Mouse (Mus musculus) ovary, postnatal 14 days (tissue): ENCODE measurements around the gene Ptrh1.

Source experiments
- DNase-seq: peaks from one replicate; pipeline ENCODE4 v3.0.0; 2022; ENCODE audit warnings: low spot score

The Ptrh1 gene

DNA sequence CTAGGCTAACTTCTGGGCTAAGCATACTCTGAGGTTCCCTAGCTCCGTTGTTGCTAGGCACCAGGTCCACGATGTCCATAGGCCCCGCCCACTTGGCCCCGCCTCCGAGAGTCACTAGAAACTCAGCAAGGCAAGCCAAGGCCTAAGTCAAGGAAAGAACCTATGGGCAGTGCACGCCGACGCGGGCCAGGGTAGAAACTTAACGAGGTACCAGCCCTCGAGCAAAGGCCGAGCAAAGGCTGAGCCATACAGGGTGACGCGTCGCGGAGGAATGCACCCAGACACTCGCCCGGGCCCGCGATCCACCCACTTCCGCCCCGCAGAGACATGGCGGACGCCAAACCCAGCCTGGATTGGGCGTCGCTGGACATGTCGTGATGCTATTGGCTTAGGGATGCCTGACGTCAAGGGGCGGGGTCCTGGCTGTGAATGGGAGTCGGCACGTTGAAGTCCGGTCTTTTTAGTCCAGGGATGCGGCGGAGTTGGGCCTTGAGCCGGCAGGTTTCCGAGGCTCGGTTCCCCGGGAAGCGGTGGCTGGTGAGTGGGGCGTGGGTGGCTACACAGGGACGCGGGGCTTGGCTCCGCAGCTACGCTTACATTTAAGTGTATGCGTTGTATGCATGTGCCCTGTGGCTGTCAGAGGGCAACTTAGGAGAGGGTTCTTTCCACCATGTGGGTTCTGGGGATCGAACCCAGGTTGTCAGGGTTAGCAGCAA is at the start of gene Ptrh1, which contains the start of gene Ttc16:
Ptrh1 (plus strand) TSS at position 428 of the 716 bp plus-strand sequence.
Ttc16 (minus strand) TSS at position 275 of the 716 bp plus-strand sequence.
- peak; percentile 95 for DNase-seq

DNA sequence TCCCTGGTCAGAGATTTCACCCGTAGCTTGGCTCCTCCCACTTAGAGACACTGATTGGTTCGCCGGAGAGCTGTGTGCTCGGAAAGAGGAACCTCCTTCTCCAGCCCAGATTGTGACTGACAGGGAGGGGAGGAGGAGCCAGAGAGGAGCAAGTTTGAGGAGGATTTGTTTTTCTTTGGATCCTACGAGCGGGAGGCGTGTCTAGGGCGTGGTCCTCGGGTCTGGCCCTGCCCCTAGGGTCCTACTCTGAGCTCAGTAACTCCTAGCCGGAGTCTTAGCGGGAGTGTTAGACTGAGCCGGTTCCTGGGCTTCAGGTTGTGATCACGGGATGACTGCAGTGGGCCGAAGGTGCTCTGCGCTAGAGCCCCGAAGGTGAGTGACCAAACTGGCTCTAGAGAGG is 48.2 kb upstream of the Ptrh1 start:
- DNase-seq, result peak; percentile 79

DNA sequence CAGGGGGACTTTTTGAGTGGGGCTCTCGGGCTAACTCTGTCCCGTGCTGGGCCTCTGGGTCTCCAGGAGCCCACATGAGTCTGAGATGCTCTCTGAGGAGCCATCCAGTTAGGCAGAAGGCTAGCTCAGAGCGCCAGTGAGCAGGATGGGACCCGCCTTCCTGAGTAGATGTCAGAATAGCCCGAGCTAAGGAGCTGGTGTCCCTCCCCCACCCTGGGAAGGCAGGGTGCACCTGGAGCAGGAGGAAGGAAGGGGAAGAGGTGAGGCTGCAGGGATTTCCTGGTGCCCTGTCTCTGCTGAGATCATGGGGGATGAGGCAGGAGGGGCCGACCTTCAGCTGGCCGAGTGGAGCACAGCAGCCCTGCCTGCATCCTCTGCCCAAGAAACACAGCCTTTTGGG is 47.1 kb upstream of the Ptrh1 start:
- DNase-seq, result no peak

DNA sequence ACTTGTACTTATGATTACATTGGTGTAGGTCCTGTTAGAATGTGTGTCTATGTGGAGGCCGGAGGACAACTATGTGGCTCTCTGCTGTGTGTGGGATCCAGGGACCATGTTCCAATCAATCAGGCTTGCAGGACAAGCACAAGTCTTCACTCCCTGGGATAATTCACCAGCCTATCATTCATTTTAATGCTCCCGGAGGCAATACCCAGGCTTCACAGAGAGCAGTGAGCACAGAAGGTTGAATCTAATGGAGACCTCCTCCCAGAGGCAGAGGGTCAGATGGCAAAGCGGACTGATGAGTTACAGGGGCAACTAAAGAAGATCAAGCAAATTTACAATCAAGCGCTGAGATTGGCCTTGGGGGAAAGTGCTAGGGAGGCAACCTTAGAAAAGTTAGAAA is 46.0 kb upstream of the Ptrh1 start:
- DNase-seq, result no peak

DNA sequence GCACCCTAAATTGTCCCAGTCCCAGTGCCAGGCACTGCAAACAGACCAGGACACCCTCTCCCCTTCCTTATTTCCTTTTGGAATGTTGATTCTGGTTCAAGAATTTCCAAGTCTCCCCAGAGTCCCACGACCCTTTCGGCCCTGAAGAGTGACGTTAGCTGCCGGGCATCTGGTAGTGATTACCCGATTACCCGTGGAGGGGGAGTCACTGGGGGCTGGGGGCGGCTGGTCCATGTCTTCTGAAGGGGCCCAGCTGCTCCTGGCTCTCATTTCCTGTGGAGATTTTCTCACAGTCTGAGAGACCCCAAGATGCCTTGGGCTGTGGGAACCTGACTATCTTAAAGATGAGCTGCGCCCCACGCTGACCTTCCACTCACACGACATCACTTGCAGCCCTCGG is 44.7 kb upstream of the Ptrh1 start:
- DNase-seq, result no peak

DNA sequence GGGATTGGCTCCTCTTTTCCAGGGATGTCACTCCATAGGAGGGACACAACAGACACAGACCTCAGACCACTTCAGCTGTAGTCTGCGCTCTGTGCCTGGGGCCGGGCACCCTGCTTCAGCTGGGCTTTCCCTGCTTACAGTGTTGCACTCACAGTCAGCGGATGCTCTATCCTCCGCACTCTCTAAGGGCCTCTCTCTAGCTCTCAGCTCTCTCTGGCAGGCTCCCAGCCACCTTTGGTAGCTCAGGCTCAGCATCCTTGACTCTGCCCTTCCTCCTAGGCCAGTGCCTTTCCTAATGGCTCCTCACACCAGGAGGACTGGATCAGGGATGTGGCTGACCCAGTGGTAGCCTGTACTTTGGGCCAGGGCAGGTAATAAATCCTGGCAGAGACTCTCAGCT is 43.7 kb upstream of the Ptrh1 start:
- DNase-seq, result no peak

DNA sequence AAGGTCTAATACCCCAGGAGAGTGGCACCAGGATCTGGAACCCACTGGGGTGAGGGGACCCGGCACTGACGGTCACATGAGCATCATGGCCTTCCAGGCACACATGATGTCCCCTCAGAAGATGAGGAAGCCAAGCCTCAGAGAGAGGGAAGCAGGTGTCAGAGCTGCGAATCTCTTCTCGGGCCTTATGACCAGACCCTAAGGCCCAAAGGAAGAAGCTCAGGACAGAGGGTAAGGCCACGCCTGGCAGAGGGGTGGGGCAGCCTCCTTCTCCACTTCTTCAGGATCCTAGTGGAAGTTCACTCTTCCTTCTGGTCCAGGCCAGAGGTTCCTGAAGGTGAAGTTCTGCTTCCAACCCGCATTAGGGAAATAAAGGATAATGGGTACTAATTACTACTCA is 42.9 kb upstream of the Ptrh1 start:
- DNase-seq, result no peak

DNA sequence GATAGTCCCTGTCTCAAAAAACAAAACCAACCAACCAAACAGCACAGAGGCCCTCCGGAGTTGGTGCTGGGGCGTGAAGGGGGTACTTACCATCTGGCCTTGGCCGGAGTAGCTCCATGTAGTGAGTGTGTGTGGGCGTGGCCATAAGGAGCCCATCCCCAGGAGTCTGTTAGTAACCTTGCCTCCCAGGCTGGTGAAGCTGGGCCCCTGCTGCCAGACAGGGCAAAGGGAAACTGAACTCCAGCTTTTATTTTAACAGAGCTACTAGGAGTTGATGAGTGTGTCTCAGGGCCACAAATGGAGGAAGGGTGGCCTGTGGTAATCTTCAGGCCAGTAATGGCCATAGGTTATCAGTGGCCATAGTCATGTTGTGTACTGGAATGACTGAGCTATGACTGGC is 41.1 kb upstream of the Ptrh1 start:
- no peak for DNase-seq

DNA sequence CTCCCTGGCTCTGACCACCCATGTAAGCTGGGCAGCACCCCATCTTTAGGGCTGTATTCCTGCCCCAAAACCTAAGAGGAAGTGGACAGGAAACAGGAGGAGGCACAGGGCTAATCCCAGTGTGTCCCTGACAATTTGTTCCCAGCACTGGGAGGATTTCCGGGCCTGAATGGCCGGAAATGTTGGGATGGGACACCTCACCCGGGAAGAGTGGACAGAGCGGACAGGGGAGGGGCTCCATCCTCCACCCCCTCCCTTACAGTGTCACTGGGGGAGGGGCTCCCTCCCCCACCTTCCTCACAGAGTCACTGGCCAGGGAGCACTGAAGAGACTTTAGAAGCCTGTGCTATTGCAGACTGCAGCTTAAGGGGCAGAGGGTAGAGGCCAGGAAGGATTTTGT is 40.7 kb upstream of the Ptrh1 start:
- DNase-seq, result no peak

DNA sequence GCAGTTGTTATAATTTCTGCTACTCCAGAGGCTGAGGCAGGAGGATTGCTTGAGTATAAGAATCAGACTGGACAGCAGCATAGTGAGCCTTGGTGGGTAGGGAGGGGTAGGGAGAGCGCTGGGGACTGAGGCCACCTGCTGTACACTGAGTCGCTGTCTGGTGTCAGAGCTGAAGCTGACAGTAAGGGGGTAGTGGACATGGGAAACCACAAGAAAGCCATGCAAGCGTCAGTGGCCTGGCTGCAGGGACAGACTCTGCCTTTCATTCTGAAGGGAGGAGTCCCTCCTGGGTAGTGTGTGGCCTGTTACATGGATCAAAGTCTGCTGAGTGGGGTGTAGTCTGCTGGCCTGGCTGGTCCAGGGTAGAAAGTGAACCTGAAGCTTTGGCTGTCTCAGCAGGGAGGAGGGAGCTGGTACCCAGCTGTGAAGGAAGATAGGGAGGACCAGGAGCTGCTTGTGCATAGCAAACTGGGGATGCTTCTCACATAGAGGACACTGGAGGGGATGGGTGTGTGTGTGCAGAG is 39.2 kb upstream of the Ptrh1 start:
- DNase-seq, result no peak

DNA sequence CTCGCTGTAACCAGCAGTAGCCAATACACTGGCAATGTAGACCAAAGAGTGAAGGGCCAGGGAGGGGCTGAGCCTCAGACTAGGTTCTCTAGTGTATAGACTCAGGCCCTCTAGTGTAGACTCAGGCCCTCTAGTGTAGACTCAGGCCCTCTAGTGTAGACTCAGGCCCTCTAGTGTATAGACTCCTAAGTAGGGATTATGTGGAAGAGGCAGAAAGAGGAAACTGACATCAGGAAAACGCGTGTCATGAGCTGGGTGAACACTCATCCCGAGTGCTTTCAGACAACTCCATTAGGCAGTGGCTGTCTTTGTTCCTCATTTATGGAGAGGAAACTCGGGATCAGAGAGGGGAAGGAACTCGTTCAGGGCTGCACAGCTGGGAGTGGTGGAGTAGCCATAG is 38.6 kb upstream of the Ptrh1 start:
- no peak for DNase-seq

DNA sequence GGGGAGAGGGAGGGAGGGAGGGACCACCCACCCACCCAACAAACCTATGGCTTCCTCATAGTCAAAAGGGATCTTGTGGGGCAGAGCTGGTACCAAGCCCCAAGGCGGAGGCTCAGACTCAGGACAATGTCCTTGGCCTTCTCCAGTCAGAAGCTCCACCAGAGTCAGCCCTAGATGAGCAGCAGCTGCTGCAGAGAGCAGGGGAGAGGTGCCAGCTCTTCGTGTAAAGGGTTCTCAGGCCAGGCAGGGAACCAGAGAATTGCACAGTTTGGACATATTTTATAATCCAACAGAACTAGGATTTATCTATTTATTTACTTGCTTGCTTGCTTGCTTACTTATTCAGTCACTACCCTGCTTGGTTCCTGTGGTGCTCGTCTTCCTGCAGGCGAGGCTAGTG is 36.3 kb upstream of the Ptrh1 start:
- no peak for DNase-seq

DNA sequence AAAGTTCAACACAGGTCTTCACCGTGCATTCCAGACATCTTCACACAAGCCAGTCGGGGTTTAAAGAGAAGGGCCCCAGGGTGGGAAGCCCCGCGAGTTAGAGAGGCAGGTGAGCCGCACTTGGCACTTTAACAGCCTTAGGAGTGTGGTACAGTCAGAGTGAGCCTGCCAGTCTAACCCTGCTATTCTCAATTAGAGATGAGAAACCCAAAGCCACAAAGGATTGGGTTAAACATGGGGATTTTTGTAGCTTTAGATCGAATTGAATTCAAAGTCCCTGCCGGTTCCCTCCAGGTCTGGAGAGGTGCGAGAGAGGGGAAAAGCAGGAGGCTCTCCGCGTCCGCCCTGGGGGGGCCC is 34.7 kb upstream of the Ptrh1 start, which contains the start of gene 6330409D20Rik:
6330409D20Rik (minus strand) TSS at position 101 of the 357 bp plus-strand sequence.
- no peak for DNase-seq

DNA sequence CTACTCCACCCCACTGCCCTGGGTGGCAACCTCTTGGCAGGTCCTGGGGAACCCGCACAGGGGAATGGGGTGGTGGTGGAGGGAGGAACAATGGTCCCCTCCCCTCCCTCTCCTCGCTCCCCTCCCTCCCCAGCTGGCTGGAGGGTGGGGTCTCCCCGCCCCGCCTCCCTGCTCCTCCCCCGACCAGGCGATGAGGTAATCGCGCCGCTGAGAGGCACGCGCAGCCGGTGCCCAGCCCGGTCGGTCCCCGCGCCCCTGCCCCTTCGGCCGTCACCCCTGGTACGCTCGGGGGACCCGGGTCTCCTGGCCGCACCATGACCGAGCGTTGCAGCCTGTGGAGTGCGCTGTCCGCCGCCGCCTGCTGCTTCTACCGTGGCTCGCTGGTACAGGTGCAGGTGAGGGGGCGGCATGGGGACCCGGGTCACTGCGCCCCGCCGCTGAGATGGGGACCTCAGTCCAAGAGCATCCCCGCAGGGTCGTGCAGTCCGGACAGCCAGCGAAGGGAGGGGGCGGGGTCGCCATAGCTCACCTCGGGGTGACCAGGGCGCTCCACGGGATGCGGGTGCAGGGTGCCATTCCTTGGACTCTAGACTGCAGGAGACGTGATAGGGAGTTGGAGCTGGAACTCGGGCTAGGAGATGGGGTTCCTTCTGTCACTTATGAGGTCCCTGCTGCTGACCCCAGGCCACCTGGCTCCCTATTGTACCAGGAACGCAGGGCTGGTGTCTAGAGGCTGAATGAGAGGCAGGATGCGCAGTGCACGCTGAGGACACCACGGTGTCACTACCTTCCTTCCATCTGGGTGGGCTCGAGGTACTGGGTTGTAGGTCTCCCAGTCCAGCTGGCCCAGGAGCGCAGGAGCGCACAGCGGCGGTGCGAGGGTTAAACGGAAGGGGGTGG is 34.1 kb upstream of the Ptrh1 start:
- DNase-seq, result no peak

DNA sequence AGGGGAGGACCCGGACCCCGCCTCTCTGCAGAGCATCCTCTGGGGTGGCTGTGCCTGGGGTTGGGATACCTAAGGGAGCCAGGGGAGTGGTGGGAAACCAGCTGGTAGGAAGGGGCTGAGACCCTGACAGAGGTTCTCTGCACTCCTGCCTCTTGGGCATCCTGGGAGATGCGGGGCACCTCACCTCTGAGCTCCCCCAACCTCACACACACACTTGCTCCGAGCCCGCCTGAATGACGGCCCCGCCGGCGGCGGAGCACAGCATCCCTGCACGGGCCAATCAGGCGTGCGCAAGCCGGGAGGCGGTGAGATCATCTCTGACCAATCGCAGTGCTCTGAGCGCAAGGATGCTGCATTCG is 33.4 kb upstream of the Ptrh1 start:
- no peak for DNase-seq

DNA sequence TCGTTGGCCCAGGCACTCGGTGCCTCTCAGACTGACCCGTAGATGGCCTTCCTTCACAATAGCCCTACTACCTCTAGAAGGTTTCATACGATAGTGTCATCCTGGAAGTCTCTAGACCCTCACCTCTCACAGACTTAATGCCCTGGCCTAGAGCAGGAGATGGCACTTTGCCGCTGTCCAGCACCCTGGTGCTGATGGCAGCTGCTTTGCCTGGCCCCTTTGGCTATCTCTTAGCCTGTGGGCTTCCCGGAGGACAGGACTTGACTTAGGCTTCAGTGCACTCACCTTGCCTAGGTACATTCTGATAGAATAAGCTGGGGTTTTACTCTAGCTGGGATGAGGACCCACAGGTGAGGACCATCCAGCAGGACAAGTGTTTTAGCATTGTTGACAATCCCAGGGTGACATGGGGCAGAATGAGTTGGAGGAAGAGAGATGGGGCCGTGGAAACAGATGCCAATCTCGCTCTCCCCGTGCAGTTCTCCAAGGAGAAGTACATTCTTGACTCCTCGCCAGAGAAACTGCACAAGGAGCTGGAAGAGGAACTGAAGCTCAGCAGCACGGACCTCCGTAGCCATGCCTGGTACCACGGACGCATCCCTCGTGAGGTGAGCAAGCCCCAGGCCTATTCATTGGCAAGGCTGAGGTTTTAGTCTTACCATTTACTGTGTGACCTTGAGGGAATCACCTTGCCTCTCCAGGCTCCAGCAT is 31.2 kb upstream of the Ptrh1 start:
- DNase-seq, result no peak

DNA sequence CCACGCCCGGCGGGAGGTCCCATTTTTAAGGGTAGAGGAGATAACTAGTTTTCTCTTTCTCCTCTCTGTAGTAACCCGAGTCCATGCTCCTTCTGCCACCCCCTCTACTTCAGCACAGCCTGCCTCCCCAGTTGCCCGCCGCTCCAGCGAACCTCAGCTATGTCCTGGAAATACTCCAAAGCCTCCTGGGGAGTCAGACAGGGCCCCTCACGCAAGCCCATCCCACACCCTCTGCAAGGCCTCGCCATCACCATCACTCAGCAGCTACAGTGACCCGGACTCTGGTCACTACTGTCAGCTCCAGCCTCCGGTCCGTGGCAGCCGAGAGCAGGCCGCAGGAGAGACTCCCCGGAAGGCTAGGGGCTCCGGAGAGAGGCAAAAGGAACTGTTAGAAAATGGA is 26.5 kb upstream of the Ptrh1 start:
- no peak for DNase-seq

DNA sequence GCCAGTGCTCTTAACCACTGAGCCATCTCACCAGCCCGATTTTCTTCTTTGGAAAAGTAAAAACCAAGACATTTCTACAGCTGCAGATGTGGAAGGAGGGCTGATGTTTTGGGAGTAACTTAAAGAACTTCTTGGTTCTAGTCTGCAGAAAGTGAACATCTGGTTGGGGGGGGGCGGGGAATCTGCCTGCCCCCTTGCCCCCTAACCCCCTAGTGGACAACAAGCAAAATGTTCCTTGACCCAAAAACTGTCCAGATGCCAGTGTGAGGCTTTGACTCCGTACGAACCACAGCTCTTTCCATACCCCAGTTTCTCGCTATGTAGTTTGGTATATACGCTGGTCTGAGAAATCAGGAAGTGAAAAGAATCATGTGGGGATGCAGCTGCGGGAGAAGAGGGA is 25.4 kb upstream of the Ptrh1 start:
- DNase-seq, result no peak

DNA sequence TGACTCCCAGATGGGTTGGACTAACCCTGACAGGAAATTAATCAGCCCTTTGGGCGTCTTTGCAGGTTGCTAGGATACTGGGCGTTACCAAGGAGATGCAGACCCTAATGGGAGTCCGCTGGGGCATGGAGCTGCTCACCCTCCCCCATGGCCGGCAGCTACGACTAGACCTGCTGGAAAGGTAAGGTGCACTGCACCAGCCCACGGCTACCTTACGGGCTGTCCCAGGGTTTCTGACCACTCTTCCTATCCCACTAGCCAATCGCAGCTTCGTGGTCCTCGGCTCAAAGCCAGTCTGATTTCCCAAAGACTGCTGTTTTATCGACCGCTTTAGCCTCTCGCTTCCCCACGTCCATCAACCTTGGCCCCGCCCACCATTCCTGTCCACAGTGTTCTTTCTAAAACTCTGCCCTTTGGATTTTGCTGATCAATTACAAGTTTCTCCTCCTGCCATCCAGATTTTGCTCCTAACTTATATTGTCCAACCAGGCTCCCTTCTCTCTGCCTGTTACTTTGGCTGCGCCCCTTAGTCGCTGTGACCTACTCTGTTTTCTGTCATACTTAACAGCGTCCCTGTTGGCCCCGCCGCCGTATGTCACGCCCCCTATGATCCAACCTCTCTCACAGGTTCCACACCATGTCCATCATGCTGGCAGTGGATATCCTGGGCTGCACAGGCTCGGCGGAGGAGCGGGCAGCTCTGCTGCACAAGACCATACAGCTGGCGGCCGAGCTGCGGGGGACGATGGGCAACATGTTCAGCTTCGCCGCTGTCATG is 24.5 kb upstream of the Ptrh1 start:
- peak; percentile 35 for DNase-seq

DNA sequence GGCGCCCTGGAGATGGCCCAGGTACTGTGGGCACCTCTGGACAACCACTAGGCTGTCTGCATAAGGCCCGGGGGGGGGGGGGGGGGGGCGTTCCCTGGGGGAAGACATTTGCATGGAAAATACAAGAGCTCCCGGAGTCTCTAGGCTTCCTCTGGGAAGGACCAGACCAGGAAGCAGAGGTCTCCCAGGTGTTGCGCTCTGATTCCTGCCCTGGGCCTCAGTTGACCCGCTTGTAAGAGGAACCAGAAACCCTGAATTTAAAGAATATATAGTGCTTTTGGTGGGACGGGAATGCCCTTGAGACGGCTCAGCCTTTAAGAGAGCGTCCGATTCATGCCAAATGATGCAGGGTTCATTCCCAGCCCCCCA is 23.9 kb upstream of the Ptrh1 start:
- DNase-seq, result no peak

DNA sequence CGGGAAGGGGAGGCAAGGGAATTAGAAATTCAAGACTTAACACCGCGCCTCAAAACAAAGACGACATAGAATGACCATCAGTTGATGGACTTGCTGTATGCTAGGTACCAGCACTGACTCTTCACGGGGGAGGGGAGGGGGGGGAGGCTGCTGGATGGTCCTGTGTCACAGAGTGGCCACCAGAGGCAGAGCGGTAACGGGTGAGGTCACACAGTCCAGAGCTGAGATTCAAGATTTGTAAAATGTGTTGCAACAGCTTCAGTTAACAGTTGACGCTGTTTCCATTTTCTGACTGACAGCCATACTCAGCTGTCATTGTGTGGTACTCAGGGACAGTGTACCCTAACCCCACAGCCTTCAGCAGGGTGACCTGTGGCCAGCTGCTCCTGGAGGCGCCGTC is 23.4 kb upstream of the Ptrh1 start:
- no peak for DNase-seq

DNA sequence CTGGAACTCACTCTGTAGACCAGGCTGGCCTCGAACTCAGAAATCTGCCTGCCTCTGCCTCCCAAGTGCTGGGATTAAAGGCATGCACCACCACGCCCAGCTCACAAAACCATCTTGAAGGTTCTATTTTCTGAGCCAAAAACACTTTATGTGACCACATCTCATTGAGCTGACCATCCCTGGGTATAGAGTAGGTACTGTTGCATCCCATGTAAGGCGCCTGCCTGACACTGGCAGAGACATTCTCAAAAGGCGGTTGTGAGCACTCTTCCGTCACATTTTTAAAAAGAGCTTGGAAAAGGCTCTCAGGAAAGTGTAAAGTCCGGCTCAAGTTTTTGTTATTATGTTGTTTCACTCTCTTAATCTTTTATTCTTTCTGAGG is 18.9 kb upstream of the Ptrh1 start:
- DNase-seq, result no peak
